Mouse (Mus musculus): ENCODE data around the gene Ahdc1. TPM values are rescaled to one million over a fixed set of nuclear protein-coding genes. Genes with fewer than 3 reads are reported as not detected.

Gene Ahdc1
- total RNA-seq (2022), result 100 to 1,000 TPM in 3 of 4 experiments, 10 to 100 TPM in 1; 99.1 to 116 (median 106) TPM

DNA sequence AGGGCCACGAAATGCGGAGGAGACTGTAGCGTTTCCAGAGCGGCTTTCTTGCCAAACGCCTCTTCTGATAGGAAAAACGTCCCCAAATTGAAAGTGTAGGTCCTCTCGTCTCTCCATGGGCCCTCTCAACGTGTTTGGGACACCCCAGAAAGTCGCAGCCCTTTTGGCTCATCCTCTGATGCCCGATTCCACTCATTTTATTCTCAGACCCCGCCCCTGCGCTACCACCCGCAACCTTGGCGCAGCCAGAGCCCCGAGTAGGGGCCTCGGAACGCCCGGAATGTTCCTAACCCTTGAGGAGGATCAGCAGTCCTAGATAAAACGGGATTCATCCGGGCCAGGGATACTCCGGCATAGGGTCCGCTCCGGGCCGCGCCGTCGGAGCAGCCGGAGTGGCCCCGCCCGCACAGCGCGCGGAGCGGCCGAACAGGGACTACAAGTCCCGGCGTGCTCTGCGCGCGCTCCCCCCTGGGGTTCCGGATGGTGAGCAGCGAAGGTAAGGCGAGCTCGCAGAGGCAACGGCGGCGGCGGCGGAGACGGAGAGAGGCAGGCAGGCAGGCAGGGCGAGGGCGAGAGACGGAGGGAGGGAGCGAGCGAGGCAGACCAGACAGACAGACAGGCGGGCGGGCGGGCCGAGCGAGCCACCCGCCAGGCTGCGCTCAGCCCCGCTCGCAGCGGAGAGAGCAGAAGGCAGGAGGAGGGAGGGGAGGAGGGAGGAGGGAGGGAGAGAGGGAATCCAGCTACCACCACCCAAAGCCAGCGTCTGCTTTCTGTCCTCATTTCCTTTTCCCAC lies at the start of gene Ahdc1:
TSS of gene Ahdc1 (plus strand) at position 233 of the 793 bp plus-strand sequence.
- peak; percentile 91 to 92 for DNase-seq (ENCODE audit: low spot score in 2 of 2)

- DNase-seq (ENCODE audit: low spot score in 2 of 2), result no peak
Observed at GRCm38 (mm10) chr4:132961866-132962265, 49.2 kb upstream of the Ahdc1 start.

- DNase-seq (ENCODE audit: low spot score in 2 of 2), result no peak
Observed at GRCm38 (mm10) chr4:132962628-132963027, 48.4 kb upstream of the Ahdc1 start.

DNA sequence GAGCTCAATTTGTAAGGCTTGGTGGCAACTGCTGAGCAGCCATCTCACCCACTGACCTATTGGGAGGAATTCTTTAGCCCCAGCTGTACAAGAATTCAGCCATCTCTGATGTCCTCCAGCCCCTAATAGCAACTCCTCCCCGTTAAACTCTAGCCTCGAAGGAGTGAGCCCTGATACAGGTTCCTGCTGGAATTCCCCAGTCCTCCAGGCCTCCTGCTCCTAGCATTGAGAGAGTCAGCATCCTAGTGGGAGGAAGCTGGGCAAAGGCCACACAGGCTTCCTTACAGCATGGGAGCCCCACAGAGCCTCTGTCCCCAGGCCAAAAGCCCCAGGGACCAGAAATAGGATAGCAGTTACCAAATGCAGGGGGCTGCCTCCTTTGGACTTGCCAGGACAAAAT lies 47.6 kb upstream of the Ahdc1 start:
- no peak for DNase-seq (ENCODE audit: low spot score in 2 of 2)

DNA sequence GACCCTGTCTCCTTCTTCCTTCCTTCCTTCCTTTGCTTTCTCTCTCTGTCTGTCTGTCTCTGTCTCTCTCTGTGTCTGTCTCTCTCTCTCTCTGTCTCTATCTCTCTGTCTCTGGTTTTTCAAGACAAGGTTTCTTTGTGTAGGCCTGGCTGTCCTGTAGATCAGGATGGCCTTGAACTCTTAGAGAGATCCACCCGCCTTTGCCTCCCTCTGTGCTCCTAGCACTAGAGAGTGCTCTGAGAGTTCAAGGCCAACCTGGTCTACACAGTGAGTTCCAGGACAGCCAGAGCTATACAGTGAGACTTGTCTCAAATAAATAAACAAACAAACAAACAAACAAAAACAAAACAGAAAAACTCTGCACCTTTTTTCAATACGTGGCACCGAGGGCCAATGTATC lies 47.0 kb upstream of the Ahdc1 start:
- DNase-seq (ENCODE audit: low spot score in 2 of 2), result no peak

DNA sequence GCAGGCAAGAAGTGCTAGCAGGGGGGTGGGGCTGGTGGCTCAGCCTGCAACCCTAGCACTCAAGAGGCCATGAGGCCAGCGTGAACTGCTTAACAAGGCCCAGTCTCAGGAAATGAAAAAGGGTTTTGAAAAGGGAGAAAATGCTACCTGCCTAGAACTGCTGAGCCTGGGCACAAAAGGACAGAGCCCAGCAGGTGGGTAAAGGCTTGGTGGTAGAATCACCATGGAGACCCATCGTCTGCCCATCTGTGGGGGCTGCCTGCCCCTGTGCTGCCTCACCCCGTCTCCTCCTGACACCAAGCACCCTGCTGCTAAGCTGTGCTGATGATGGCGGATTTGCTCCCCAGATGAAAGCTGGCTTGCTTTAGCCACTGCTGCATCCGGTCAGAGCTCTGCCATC lies 46.6 kb upstream of the Ahdc1 start:
- DNase-seq (ENCODE audit: low spot score in 2 of 2), result no peak

DNA sequence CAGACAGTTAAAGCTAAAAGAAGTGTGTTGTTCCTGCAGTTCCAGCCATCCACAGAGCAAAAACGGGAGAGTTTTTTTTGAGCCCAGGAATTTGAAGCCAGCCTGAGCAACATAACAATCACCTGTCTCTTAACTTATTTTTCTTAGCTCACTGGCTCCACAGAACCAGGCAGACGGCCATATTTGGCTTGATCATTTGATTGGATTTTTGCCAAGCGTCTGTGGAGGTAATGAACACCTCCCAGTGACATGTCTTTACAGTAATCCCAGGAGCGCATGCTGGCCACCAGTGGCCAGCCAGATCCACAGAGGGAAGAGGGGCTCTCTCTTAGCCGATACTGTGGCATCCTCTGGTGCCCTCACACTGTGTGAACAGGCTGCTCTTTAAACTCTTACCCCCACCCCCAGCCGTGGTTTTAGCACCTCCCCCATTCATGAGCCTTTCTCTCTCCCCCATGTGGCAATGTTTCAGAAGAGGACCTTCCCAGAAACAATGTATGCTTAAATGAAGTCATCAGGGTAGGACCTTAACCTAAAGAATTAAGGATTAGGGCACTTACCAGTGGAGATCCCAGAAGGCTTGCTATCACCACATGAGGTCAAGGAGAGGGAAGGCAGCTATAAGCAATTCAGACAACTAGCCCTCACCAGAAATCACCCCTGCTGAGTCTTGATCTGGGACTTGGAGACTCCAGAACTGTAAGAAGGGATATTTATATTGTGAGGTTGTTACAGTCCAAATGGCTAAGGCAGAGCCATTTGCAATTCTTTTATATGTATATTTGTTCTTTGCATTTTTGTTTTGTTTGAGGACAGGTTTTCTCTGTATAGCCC lies 42.7 kb upstream of the Ahdc1 start:
- DNase-seq (ENCODE audit: low spot score in 2 of 2), result no peak

GRCm38 (mm10) chr4:132971601-132972000 lies 39.5 kb upstream of the Ahdc1 start:
- DNase-seq (ENCODE audit: low spot score in 2 of 2), result no peak

GRCm38 (mm10) chr4:132972101-132972500 lies 39.0 kb upstream of the Ahdc1 start:
- no peak for DNase-seq (ENCODE audit: low spot score in 2 of 2)

DNA sequence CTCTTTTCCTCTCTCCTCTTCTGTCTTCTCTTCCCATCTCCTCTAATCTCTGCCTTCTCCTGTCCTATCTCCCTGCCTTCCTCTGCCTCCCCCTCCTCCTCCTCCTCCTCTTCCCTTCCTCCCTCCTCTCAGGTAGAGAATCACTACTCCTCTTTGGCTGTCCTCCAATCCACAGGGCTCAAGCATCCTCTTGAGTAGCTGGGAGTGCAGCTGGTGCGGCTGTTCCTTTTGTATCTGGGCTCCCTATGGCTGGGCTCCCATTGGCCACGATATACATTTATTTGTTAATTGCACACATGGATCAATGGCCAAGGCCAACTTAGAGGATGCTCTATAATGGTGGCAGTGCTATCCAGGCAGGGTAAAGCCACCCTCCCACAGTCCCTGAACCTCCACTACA lies 38.5 kb upstream of the Ahdc1 start:
- DNase-seq (ENCODE audit: low spot score in 2 of 2), result no peak

DNA sequence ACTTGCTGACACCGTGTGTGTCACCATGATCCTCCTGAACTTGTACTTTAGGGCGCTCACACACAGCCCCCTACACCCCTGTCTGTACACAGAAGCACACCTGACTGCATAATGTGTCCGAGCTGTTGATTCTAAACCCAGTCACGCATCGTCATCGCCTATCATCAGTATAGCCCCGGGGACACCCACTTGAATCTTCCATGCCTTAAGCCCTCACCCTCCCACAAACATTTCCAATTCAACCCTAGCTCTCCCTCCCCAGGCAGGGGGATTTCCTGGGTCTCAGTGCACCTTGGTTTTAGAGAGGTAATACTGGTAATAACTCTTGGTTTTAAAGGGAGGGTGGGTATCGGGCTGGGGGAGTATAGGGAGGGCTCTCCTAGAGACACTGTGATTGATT lies 37.9 kb upstream of the Ahdc1 start:
- DNase-seq (ENCODE audit: low spot score in 2 of 2), result no peak

DNA sequence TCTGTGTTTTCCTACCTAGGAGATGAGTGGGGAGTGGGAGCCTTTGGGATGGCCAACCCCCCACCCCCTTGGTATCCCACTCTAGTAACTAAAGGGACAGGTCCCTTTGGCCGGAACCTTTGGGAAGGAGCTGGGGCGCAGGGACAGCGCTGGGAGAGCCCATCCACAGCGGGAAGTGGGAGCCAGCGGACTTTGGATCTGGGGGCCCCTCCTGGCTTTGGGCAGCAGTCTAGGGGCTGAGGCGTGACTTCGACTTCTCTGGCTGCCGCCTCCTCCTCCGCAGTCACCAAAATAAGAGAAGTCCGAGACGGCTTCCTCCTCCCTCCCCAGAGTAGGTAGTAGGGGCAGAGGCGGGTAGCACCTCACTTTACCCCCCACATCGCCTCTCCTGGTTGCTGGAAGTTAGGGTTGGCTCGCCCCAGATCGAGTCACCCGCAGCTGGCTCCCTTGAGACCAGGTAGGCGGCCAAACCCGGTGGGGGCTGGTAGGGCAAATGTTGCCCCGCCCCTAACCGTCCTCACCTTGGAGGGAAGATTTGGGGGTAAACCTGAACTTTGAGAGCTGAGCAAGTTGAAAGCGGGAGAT lies 37.2 kb upstream of the Ahdc1 start, which contains the start of gene Fgr:
TSS of gene Fgr (plus strand) at position 282 of the 585 bp plus-strand sequence.
- DNase-seq (ENCODE audit: low spot score in 2 of 2), result no peak

- peak; percentile 54 to 56 for DNase-seq (ENCODE audit: low spot score in 2 of 2)
Observed at GRCm38 (mm10) chr4:132974904-132975303, 36.2 kb upstream of the Ahdc1 start.

DNA sequence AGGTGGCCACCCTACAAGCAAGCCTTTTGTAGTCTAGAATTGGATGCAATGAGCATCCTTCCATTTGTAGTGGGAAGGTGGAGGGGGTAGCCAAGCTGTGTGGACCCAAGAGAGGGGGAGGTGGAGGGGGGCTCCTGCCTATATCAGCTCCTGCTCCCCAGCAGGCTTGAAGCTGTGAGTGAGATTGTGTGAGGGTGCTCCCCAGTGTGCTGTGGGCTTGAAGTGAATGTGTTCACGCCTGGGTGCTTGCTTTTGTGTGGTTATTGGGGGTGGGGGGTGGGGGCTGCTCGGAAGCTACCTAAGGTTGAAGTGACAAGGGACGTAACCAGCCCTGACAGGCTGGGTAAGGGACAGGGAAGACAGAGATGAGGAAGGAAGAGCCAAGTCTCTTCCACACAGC lies 35.3 kb upstream of the Ahdc1 start:
- no peak for DNase-seq (ENCODE audit: low spot score in 2 of 2)

DNA sequence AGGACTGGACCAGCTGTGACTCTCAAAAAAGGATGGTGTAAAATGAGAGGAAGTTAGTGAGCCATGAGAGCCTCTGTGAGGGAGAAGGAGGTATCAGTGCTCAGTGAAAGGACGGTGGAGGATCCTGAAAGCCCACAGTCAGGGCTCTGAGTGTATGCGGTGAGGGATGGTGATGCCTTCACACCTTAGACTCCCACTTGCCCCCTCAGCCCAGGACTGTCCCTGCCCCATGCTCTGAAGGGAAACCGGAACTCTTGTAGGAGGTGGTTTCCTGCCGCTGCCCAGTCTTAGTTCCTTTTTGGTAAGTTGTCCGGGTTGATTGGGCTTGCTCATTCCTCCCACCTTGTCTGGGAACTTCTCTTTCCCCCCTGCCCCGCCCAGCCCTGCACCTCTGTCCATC lies 34.3 kb upstream of the Ahdc1 start:
- no peak for DNase-seq (ENCODE audit: low spot score in 2 of 2)

GRCm38 (mm10) chr4:132977597-132977996 lies 33.5 kb upstream of the Ahdc1 start:
- DNase-seq (ENCODE audit: low spot score in 2 of 2), result no peak

DNA sequence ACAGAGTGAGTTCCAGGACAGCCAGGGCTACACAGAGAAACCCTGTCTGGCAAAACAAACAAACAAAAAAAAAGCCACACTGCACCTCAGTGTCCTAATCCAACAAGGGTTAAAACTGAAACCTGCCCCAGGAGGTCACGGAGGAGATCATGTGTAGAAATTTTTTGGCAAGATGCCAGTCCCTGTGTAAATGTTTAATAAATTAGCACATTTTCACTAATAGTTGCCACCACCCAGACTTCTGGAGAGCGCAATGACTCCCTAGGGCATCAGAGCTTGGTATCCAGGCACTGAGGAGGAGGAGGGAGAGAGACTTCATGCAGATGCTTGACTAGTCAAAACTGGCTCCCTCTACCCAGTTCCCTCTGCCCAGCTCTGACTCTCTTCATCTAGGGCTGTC lies 31.9 kb upstream of the Ahdc1 start:
- DNase-seq (ENCODE audit: low spot score in 2 of 2), result no peak

GRCm38 (mm10) chr4:132981621-132982020 lies 29.4 kb upstream of the Ahdc1 start:
- DNase-seq (ENCODE audit: low spot score in 2 of 2), result no peak

GRCm38 (mm10) chr4:132982999-132983398 lies 28.1 kb upstream of the Ahdc1 start:
- no peak for DNase-seq (ENCODE audit: low spot score in 2 of 2)

DNA sequence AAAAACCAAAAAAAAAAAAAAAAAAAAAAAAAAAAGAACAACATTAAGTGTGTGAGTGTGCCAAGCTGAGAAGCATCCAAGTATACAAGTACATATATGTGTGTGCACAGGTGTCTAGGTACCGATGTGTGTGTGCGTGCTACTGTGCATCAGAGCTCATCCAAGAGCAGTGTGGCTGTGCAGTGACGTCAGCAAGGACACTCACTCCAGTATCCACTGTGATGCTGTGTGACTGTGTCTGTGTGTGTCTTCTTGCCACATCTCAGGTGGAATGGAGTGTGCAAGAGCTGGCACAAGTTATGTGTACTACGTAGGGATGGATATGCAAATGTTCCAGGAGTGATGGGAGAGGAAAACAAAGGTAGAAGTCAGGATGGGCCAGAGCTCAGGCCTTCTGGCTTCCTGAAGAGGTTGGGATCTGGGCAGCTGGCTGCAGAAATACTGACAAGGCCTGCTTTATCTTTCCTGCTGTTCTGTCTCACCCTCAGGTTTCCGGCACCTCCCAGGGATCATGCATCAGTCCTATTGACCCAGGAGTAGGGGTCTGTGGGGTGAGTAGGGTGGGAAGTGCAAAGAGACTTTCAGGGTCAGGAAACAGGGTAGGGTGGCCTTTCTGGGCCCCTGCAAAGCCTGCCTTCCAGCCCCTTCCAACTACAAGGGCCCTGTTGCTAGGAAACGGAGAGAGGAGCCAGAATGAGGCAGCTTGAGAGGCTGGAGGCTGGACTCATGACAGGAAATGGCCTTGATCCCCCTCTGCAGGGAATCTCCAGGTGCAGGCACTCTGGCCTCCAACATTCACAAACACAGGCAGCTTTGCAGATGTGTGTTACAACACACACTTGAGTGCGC lies 27.2 kb upstream of the Ahdc1 start:
- peak in 1 of 2 experiments; percentile 38 for DNase-seq (ENCODE audit: low spot score in 2 of 2)
